Mouse (Mus musculus) adrenal gland, postnatal 14 days (tissue): Measurements from ENCODE around the gene Armcx5. TPM values are rescaled to one million over a fixed set of nuclear protein-coding genes. Genes with fewer than 3 reads are reported as not detected.

Source experiments
- microRNA-seq, 2 experiments: library from miRNA; unstranded; fragments of <30 nt; microRNA quantifications; one replicate each; pipeline ENCODE4 v1.2.0; 2021
- total RNA-seq: library from RNA; stranded (reverse); gene quantifications from 2 replicates; pipeline ENCODE4 v1.2.3, GENCODE M21; 2021

The Armcx5 gene
- total RNA-seq, 1 experiment from 2014 or later, result 8.8 TPM

Small RNAs within 50 kb of the gene (microRNA-seq; reads per million reads assigned to microRNA genes)
- gene Mir1970 (0 reads per million in 2 experiments), gene Mir7646 (0 reads per million in 2 experiments)

Other genes starting within 250 kb of the Armcx5 start
- gene AV320801, start 248.1 kb upstream of the Armcx5 start, total RNA-seq, result not detected in 2 replicates
- gene Nxf7, start 144.0 kb upstream of the Armcx5 start, total RNA-seq, result not detected in 2 replicates
- not detected in 2 replicates for gene Prame, start 115.0 kb upstream of the Armcx5 start, total RNA-seq
- not detected in 2 replicates for gene Tcp11x2, start 48.9 kb upstream of the Armcx5 start, total RNA-seq
- not detected in 2 replicates for gene Tmsb15a, start 17.5 kb upstream of the Armcx5 start, total RNA-seq
- 53.5 and 55.3 TPM in 2 replicates for gene Gprasp1, start within 50 bp of the Armcx5 start, total RNA-seq
- 17.7 and 18.7 TPM in 2 replicates for gene Bhlhb9, start 54.9 kb downstream of the Armcx5 start, total RNA-seq
- gene Gprasp2, start 96.3 kb downstream of the Armcx5 start, total RNA-seq, result 16.5 and 22.1 TPM in 2 replicates